Mouse (Mus musculus): Measurements from ENCODE around the gene Engase. TPM values are rescaled to one million over a fixed set of nuclear protein-coding genes. Genes with fewer than 3 reads are reported as not detected.
A peak's percentile ranks its signal among the peaks of the same experiment; 100 is the strongest.

Gene Engase
- polyA plus RNA-seq (2016; fragmentation: Nextera tagmentation; extraction: Ambion mirVana) = 6.9 and 7.3 TPM in 2 replicates

DNA sequence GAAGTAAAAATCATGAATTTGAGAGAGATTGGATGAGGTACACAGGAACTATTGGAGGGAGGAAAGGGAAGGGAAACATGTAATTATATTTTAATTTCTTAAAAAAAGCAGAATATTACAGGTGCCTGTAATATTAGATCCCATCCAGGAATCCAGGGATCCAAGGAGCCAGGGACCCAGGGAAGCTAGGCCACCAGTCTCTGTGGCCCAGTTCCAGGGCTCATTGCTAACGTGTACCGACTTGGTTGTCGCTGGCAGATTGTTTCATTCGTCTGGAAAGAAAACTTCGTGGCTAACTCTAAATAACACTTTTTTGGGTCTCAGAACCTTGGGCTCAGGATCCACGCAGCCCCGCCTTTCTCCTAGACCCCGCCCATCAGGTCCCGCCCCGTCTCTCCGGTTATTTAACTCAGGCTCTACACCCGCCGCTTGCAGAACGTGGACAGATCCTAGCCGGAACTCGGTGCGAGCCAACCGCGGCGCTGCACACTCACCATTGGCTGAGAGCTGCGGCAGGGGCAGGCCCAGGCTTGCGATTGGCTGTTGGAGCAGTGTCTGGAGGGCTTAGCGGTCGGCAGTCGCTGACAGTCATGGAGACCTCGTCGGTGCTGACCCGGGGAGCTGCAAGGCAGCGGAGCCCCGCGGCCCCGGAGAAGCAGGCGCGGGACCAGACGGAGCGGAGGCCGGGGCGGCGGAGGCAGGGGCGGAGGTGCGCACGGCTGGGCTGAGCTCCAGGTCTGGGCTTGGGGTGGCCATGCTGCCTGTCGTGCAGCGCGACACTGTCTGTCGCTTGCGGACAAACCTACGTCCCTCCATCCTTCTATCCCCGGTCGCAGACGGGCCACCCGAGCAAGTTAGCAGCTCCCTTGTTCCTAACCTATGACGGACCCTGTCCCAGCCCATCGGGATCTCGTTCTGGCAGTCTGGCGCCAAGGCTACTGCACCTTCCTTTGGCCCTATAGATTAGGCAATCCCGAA, at the start of gene Engase:
Gene Engase (plus strand): TSS at position 434 of the 978 bp plus-strand sequence.
- Histone ChIP-seq H3K4me3 (peak within 1 kb of the TSS; percentile 75), H3K4me2 (replicated peaks) (peak within 1 kb of the TSS; percentile 87), H3K36me3 (peaks cover 4% of the 10 kb centered on the region; the same call in 1 of the 2 replicates), H3K27me3 (peaks cover 4% of the 10 kb centered on the region; the same call in 1 of the 2 replicates), H3K9ac (replicated peaks) (peak within 1 kb of the TSS; percentile 70), H3K27ac (replicated peaks) (no peak within 1 kb of the TSS; the same call in 1 of the 2 replicates), H3K9me3 (no peaks in the 10 kb centered on the region), H3K4me1 (peaks cover 5% of the 10 kb centered on the region)
- WGBS = 1% methylated on average over 57 of the region's 57 CpGs
- ATAC-seq (ENCODE audit: low FRiP score, low read depth) = peak; percentile 100

DNA sequence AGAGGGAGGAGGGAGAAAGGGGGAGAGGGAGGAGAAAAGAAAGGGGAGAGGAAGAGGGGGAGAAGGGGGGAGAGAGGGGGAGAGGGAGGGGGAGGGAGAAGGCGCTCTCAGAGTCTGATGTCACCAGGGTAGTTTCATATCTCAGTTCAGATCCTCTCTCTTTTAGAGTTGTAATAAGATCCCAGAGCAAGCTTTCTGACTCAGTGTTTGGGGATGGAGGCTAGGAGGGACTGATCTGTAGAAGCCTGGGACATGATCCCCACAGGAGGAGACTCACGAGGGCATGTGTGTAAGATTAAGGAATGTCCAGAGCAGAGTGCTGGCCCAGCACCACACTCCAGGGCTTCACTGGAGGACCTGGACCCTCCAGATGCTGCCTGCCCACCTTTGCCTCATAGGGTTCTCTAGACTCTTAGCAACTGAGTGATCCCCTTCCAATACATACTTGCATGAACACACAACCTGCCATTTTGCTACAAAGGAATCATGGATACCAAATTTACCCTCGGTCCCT, 49.3 kb upstream of the Engase start:
- H3K9me3 ChIP-seq = no peaks in the 10 kb centered on the region
- H3K27ac ChIP-seq (replicated peaks) = no peak overlapping the region
- peaks cover 46% of the 10 kb centered on the region for H3K27me3 ChIP-seq
- H3K9ac ChIP-seq (replicated peaks) = no peak overlapping the region
- 56% methylated on average over 3 of the region's 3 CpGs for WGBS
- peaks cover 29% of the 10 kb centered on the region for H3K4me1 ChIP-seq
- H3K4me2 ChIP-seq (replicated peaks) = no peak overlapping the region
- no peak for ATAC-seq (ENCODE audit: low FRiP score, low read depth)
- H3K36me3 ChIP-seq = no peaks in the 10 kb centered on the region
- H3K4me3 ChIP-seq = no peak overlapping the region

DNA sequence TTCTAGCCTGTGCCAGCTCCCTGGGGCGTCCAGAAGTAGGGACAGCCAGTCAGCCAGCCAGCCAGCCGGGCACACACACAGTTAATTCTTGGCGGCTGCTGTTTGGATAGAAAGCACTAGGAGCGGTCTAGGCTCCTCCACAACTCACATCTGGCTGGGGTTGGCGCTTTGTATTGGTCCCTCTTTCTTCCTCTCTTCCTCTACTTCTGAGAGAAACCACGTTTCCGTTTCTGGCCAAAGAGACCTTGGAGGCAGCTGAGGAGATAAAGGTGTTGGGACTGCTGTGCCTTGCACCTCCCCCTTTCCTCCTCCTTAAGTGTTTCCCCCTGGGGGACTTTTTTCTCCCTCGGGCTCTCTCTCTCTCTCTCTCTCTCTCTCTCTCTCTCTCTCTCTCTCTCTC, 48.6 kb upstream of the Engase start, which contains the start of gene C1qtnf1:
Gene C1qtnf1 (plus strand): TSS at position 218 of the 400 bp plus-strand sequence.
- peak within 1 kb of the TSS; percentile 38 for H3K4me2 ChIP-seq (replicated peaks)
- H3K9me3 ChIP-seq = no peaks in the 10 kb centered on the region
- H3K27ac ChIP-seq (replicated peaks) = no peak within 1 kb of the TSS
- peak within 1 kb of the TSS; percentile 14; the same call in 1 of the 2 replicates for H3K4me3 ChIP-seq
- no peak within 1 kb of the TSS for H3K9ac ChIP-seq (replicated peaks)
- peaks cover 28% of the 10 kb centered on the region for H3K4me1 ChIP-seq
- no peaks in the 10 kb centered on the region for H3K36me3 ChIP-seq
- WGBS = 4% methylated on average over 8 of the region's 8 CpGs
- ATAC-seq (ENCODE audit: low FRiP score, low read depth) = no peak
- H3K27me3 ChIP-seq = peaks cover 46% of the 10 kb centered on the region

DNA sequence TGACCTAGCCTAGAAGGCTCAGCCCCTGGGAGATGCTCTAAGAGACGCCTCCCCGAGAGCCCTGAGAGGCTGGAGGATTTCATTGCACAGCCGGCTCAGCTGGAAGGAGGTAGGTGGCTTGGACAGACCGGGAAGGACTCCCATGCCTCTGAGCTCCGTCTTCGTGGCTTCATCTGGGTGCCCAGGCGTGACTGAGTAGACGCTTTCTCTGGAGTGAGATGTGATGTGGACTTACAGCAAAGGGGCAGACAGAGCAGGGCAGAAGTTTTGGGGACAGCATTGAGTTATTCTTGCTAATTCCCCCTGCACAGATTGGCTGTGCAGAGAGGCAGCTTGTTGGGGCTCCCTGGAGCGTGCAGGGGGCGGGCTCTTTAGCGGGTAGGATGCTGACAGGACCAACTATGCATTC, 48.2 kb upstream of the Engase start:
- no peak overlapping the region for H3K27ac ChIP-seq (replicated peaks)
- no peak overlapping the region for H3K9ac ChIP-seq (replicated peaks)
- 8% methylated on average over 11 of the region's 11 CpGs for WGBS
- no peaks in the 10 kb centered on the region for H3K9me3 ChIP-seq
- H3K36me3 ChIP-seq = no peaks in the 10 kb centered on the region
- H3K4me3 ChIP-seq = peak overlapping the region; percentile 14; the same call in 1 of the 2 replicates
- no peak for ATAC-seq (ENCODE audit: low FRiP score, low read depth)
- peaks cover 29% of the 10 kb centered on the region for H3K4me1 ChIP-seq
- peak overlapping the region; percentile 38 for H3K4me2 ChIP-seq (replicated peaks)
- H3K27me3 ChIP-seq = peaks cover 46% of the 10 kb centered on the region

DNA sequence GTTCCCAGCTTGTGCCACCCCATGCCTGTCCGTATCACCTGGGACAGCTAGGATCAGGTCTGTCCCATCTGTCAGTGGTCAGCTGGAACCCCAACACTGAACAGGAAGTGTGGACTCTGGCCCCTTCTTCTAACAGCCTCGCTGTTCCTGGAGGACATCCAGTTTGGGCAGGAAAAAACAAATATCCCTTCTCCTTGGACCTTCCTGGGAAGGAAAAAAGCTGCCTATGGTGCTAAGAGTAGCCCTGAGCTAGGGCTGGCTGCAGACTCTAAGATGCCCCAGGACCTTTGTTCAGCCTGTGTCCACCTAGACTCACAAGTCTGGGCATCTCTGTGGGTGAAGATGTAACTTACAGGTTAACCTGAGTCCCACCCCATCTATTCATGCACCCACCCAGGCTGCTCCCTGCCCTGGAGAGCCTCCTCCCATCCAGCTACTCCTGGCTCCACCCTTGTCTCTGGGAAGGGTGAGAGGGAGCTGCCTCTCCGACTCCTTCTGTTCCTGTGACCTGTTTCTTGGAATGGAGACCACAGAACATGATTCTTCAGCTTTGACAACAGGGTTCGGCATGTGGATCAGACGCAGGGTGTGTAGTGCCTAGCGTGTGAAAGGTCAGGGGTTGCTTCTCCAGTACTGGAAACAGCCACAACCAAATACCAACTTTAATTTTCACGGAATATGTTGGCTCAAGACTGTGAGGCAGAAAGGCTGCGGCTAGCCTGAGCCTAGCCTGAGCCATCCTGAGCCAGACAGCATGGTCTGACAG, 47.5 kb upstream of the Engase start:
- Histone ChIP-seq H3K4me3 (no peak overlapping the region), H3K9me3 (no peaks in the 10 kb centered on the region), H3K36me3 (no peaks in the 10 kb centered on the region), H3K27ac (replicated peaks) (no peak overlapping the region), H3K27me3 (peaks cover 41% of the 10 kb centered on the region), H3K4me1 (peaks cover 29% of the 10 kb centered on the region), H3K4me2 (replicated peaks) (peak overlapping the region; percentile 38; the same call in 1 of the 2 replicates), H3K9ac (replicated peaks) (no peak overlapping the region)
- WGBS = 59% methylated on average over 8 of the region's 8 CpGs
- ATAC-seq (ENCODE audit: low FRiP score, low read depth) = no peak

DNA sequence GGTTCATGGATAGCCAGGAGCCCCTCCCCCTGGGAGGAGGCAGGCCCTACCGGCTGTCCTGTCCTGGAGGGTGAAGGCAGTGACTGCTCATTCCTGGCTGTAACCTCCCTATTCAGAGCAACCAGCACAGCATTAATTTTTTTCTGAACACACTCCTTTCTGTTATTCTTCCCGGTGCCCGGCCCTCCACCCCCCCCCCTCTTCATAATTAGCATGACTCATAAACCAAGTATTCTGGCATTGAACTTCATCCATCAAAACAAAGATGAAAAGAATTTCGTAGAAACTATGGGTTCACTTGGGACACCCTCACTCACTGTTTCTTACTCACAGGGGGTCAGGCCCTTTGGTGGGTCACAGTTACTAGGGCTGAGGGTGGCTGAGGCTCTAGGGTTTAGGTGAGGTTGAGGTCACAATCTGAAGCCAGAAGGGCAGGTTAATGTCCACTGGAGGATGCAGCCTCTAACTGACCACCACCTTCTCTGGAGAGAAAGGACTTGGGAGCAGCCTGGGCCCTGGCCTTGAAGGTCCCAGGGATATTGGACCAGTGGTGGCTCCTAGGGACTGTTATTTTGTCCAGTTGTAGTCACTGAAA, 46.2 kb upstream of the Engase start:
- no peak overlapping the region for H3K27ac ChIP-seq (replicated peaks)
- peaks cover 28% of the 10 kb centered on the region for H3K4me1 ChIP-seq
- H3K4me3 ChIP-seq = no peak overlapping the region
- no peaks in the 10 kb centered on the region for H3K36me3 ChIP-seq
- no peaks in the 10 kb centered on the region for H3K9me3 ChIP-seq
- no peak overlapping the region; the same call in 1 of the 2 replicates for H3K9ac ChIP-seq (replicated peaks)
- H3K4me2 ChIP-seq (replicated peaks) = no peak overlapping the region
- 67% methylated on average over 4 of the region's 4 CpGs for WGBS
- peaks cover 38% of the 10 kb centered on the region; the same call in 1 of the 2 replicates for H3K27me3 ChIP-seq
- ATAC-seq (ENCODE audit: low FRiP score, low read depth) = no peak

DNA sequence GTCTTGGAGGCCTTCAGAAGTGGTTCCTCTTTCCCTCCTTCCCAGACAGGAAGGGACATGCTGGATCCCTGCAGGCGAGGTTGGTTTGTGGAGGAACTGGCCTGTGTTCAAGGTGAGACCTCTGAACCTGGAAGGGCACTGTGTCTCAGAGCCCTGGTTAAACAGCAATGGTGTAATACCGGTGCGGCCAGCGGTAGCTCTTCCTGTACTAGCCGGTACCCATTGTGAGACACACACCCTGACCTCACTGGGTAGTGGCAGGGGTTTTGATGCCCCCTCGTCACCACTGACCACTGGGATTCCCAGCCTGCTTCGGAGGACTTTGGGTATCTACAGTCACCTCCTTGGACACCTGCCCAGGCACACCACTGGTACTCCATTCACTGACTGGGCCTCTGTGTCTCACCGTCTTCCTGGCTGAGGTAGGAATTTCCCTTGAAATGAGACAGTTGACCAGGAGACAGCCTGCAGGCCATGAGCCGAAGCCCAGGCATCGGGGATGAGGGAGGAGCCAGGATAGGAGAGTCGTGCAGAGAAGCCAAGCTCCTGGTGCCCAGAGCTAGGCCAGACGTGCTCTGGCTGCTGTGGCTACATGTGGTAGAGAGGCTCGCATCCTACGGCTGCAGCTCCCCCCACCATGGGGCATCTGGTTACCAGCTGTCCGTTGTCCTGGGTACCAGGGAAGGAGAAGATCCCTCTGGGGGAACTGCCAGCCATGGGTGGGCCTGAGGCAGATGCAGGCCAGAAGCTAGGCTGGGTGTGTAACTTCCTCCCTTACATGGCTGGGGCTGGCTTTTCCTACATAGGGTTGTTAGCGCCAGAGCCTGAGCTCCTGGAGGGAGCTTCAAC, 45.3 kb upstream of the Engase start:
- Histone ChIP-seq H3K27me3 (peaks cover 34% of the 10 kb centered on the region; the same call in 1 of the 2 replicates), H3K4me2 (replicated peaks) (no peak overlapping the region), H3K9me3 (no peaks in the 10 kb centered on the region), H3K4me1 (peaks cover 31% of the 10 kb centered on the region), H3K36me3 (no peaks in the 10 kb centered on the region), H3K27ac (replicated peaks) (no peak overlapping the region), H3K9ac (replicated peaks) (no peak overlapping the region), H3K4me3 (no peak overlapping the region)
- no peak for ATAC-seq (ENCODE audit: low FRiP score, low read depth)
- 77% methylated on average over 16 of the region's 16 CpGs for WGBS

DNA sequence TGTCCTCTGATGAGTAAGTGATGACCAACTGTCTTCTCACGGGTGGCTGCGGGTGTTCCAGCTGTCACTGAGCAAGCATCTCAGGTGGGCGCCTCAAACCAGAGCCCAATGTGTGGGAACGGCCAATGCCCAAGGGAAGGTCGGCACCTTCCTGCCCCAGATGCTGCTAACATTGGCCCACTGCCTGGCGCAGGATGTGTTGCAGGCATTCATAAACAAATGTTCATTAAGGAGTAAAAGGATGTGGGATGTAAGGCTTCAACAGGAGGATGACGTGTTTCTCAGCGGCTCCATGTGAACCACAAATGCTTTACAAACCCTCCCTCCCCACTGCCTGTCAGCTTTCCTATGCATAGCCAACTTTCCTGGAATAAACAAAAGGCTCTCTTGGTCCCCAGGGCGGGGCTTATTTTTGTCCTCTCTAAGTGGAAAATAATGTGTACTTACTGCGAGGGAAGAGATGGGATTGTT, 43.2 kb upstream of the Engase start:
- no peak for ATAC-seq (ENCODE audit: low FRiP score, low read depth)
- peaks cover 40% of the 10 kb centered on the region for H3K4me1 ChIP-seq
- H3K27ac ChIP-seq (replicated peaks) = no peak overlapping the region
- WGBS = 75% methylated on average over 10 of the region's 10 CpGs
- H3K4me3 ChIP-seq = no peak overlapping the region
- H3K36me3 ChIP-seq = no peaks in the 10 kb centered on the region
- no peak overlapping the region for H3K9ac ChIP-seq (replicated peaks)
- H3K9me3 ChIP-seq = no peaks in the 10 kb centered on the region
- H3K4me2 ChIP-seq (replicated peaks) = peak overlapping the region; percentile 31
- peaks cover 13% of the 10 kb centered on the region; the same call in 1 of the 2 replicates for H3K27me3 ChIP-seq

DNA sequence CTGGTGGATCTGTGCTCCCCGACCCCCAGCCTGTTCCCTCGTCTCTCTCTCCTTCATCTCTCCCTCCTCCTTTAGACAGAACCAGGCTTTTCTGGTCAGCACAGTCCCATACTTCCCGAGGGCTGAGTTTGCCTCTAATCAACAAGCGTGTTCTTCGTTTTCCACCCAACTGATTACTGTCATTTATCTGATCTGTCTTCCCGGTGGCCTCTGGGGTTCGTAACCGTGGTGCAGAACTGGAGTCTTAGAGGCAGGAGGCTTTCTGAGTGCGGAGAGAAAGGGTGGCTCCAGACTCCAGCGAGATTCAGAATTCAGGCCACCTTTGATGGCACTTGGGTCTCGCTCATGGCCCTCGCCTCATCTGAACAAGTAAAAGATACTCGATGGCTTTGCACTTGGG, 42.5 kb upstream of the Engase start:
- Histone ChIP-seq H3K4me2 (replicated peaks) (peak overlapping the region; percentile 31), H3K36me3 (no peaks in the 10 kb centered on the region), H3K27ac (replicated peaks) (no peak overlapping the region), H3K9ac (replicated peaks) (no peak overlapping the region), H3K4me3 (no peak overlapping the region), H3K9me3 (no peaks in the 10 kb centered on the region), H3K4me1 (peaks cover 42% of the 10 kb centered on the region), H3K27me3 (peaks cover 7% of the 10 kb centered on the region; the same call in 1 of the 2 replicates)
- 60% methylated on average over 13 of the region's 13 CpGs for WGBS
- no peak for ATAC-seq (ENCODE audit: low FRiP score, low read depth)

DNA sequence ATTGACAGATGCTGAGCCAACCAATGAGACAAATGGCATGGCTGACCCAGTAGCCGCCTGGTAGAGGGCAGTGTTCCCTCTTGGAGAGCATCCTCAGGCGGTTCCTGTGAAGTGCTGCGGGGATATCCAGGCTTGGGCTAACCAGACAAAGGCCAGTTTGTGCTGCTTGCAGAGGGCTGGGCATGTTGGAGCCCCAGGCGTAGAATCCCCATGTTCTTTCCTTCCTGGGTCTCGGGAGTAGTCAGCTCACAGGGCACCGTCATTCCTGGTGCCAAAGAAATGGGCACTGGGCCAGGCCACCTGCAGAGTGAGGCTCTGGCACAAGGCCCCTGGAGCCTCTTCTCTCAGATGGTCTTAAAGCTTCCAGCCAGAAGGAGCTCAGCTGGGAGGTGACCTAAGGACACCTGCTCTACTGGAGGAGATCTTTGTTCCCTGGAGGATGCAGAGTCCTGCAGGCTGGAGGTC, 40.1 kb upstream of the Engase start:
- H3K36me3 ChIP-seq = no peaks in the 10 kb centered on the region
- WGBS = 32% methylated on average over 6 of the region's 6 CpGs
- no peak overlapping the region for H3K4me2 ChIP-seq (replicated peaks)
- no peak overlapping the region for H3K4me3 ChIP-seq
- no peak; the same call in 1 of the 2 replicates for ATAC-seq (ENCODE audit: low FRiP score, low read depth)
- no peak overlapping the region for H3K27ac ChIP-seq (replicated peaks)
- peaks cover 50% of the 10 kb centered on the region for H3K4me1 ChIP-seq
- no peak overlapping the region for H3K9ac ChIP-seq (replicated peaks)
- H3K9me3 ChIP-seq = no peaks in the 10 kb centered on the region
- no peaks in the 10 kb centered on the region for H3K27me3 ChIP-seq
